Mouse (Mus musculus) cerebellum, postnatal 10 days (tissue): ENCODE measurements at regions not wholly inside any gene's neighbourhood (a gene's known extent, or its start where the extent isn't known, plus 50 kb on each side); places are given as distances from the start of the nearest gene placed in this dataset.

ENCODE experiments used
- DNase-seq, 2 experiments: peaks; one replicate each; pipeline ENCODE4 v3.0.0; 2021; ENCODE audit warnings: mixed read lengths in 2 of 2

DNA sequence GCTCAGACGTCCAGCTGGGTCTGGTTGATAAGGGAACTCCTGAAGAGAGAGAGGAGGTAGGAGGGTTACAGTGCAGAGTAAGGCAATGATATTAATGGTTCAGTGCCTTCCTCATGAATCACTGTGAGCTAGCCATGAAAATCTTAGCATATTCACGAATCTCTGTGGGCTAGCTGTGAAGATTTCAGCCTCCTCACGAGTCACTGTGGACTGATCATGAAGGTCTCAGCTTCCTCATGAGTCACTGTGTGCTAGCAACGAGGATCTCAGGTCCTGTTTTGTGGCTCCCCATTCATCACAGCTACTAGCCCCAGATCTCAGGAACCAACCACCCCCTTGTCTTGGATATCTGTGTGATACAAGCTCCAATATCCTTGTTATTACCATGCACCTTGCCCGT is 191.4 kb downstream of the Rap2a start:
- no peak for DNase-seq

DNA sequence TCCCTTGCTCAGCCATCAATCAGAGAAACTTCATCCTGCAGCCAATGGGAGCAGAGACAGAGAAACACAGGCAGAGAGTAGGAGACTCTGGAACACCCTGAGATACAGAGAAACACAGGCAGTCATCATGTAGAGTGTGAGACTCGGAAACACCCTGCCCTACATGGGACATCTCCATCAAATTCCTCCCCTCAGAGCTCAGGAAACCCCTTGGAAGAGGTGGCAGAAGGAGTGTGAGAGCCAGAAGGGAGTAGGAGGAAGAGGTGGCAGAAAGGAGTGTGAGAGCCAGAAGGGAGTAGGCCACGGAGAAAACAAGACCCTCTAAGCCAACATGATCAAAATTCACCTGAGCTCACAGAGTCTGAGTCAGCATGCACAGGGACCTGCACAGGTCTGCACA is 197.5 kb downstream of the Rap2a start:
- DNase-seq = no peak

DNA sequence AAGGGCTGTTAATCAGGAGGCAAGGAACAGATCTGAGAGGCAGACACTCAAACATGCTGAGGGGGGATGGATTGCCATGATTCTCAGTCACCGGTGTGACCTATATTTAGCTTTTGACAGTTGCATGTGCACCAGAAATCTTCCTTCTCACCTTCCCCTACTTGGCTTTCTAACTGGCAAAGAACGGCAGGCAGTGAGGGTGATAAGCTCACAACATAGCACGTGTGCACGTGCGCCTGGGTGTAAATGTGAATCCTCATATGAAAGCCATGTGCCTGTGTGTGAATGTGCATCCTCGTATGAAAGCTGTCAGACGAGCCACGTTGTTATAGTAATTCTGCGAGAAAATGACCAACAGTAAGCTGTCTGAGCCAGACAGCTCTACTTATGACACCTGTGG is 200.3 kb downstream of the Rap2a start:
- DNase-seq = no peak

DNA sequence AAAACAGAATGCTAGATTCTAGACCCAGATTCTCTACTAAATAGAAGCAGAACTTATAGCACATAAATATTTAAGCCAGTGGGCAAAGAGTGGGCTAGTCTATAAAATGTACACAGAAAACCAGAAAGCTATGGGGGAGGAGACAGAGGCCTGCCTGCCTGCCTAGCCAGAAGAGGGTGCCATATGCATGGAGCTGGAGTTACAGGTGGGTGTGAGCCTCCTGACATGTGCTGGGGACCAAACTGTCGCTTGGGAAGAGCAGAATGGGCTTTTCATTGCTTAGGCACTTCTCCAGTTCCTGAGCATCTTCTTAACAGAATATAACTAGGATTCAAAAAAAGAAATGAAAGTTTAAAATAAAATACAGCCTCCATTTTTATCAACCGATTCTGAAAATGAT is 200.8 kb downstream of the Rap2a start:
- DNase-seq = no peak

DNA sequence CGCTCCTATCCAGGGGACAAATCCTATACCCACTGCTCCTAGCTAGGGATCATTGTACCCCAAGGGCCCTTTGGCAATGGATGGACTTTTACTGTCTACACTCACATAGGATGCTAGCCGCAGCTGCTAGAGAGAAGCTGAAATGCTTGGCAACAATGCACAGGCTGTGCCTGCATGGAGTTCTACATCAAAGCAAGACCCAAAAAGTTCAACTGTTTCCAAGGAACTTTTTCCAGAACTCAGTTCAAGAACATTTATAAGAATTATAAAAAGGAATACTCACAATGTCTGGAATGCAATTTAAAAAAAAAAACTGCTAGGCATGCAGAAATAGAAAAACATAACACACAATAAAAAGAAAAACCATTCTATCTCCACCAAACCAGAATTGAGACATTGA is 202.0 kb downstream of the Rap2a start:
- no peak for DNase-seq

DNA sequence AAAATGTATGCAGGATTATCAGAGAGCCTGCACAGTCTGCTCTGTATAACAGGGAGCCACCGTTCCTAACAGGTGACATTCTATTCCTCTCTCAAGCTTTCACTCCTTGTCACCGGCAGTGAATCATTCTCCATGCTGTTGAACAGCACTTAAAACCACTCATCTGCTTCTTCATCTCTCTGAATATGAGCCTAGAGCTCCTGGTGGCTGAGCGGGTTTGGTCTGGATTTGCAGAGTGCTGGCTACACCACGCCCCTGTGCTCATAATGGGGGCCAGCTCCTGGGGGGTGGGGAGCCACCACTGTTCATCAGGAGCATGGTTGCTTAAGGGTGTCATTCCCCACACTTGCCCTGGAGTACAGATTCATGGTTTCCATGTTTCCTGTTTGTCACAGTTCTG is 207.0 kb downstream of the Rap2a start:
- no peak for DNase-seq

DNA sequence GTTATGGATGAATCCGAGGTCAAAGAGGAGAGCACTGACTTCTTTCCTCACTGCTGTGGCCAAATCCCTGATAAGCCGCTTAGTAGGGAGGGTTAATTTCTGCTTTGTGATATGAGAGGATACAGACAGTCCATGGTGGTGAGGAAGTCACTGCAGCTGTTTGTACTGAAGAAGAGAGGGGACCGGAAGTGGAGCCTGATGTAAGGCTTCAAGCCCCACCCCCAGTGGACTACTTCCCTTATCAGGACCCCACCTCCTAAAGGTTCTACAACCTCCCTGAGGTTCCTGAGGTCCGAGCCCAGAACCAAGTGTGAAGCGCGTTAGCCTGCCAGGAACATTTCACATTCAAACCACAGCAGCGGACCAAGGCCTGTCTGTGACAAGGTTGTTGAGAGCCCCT is 207.6 kb downstream of the Rap2a start:
- no peak for DNase-seq

DNA sequence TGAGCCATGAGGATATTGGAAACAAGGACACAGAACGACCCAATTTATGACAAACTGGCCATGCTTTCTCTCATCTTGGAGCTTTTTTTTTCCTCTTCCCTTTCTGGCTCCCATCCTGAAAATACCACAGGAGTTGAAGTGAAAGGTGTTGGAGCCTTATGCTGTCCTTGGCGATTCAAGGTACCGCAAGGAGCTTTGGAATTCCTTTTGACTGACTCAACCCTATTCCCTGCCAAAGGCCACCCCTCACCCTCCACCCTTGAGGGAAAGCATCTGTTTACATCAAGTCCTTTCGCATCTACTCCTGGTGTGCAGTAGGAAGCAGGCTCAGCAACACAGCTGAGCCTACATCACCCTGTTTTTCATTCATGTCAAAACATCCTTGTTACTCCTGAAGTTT is 208.5 kb downstream of the Rap2a start:
- peak; percentile 7 to 10 for DNase-seq

DNA sequence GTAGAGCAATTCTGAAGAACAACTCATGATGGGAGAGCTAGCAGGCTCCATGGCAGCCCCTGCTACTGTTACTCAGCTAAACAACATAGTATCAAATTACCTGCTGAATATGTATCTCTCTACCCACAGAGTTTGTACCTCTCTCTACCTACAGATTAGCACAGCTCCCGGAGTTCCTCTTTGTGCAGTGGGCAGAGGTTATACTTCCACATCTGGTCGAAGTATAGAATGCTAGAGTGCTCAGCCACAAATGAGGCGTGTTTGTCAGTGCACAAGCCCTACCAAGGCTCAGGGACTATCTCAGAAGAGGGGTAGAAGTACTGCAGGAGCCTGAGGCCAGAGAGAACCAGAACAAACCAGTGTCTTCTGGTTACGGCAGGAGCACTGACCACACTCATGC is 211.6 kb upstream of the Ipo5 start:
- no peak for DNase-seq

DNA sequence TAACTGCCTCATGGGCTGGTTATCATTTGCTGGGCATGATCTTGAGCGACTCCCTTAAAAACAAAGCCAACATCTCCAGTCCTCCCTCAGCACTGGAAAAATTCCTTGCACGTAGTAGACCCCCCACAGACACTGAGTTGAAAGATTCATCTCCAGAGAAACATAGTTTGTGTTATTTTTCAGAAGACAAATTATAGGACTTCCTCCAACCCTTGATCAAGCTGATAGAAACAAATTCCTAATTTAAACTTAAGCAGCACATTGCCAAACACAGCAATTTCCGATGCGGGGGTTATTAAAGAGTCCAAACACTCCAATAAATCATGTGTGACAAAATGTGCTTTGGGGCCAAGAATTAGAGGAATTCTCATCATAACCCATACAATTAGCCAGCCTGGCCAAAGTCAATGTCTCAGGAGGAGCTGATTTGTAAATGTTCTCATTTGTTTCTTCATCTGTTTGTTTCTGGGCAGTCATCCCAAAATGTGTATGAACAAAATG is 205.7 kb upstream of the Ipo5 start:
- DNase-seq = no peak

DNA sequence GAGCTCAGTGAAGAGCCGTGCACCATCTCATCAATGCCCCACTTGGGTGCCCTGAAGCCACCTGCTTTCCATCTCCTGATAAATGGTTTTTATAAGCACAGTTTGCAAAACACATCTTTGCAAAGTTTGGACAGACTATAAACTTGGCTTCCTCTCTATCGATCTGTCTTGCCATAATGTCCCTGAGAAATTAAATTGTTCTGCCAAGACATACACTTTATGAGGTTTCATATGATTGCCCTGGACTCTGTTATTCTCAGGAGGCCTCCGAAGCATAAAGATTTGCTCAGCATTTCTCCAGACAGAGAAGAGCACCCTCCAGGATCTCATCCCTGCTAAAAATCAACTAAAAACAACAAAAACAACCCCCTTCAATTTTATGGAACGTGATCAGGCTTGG is 200.2 kb upstream of the Ipo5 start:
- DNase-seq = no peak

DNA sequence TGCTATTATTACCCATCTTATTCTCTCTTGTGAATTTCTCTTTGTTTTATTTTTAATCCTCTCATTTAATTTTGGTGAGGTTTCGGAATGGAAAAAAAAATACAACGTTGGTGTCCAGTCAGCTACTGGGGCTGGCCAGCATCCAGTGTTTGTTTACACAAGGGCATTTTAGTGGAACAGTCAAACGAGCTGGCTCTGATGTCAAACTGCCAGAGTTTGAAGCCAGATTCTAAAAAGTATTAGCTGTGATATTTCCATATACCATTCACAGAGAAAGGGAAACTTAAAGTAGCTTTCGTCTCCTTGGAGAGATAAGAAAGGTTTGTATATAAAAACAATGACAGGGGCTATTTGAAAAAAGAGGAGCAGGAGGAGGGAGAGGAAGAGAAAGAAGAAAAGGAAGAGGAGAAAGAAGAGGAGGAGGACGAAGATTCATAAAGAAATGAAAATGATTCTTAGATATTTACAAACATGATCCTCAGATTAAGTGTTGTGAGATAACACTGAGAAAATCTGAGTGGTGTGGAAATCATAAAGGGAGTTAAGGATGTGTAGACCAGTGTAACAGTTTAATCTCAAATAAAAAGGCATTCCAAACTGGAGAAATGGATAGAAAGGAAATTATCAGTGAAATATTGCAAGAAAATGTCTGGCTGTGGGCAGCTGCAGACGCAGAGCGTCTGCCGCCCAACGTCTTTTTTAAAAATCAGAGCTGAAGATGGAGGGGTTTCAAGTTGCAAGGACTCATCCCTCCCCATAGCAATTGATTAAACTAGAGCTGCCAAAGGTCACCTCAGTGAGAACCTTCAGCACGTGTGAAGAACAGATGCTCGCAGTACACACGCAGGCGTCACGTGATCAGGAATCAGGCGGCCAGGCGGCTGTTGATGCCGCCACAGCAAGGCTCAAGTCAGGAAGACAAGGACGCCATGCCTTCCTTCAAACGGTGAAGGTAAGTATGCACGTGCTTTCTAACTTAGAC is 190.3 kb upstream of the Ipo5 start:
- peak; percentile 11 to 27 for DNase-seq

DNA sequence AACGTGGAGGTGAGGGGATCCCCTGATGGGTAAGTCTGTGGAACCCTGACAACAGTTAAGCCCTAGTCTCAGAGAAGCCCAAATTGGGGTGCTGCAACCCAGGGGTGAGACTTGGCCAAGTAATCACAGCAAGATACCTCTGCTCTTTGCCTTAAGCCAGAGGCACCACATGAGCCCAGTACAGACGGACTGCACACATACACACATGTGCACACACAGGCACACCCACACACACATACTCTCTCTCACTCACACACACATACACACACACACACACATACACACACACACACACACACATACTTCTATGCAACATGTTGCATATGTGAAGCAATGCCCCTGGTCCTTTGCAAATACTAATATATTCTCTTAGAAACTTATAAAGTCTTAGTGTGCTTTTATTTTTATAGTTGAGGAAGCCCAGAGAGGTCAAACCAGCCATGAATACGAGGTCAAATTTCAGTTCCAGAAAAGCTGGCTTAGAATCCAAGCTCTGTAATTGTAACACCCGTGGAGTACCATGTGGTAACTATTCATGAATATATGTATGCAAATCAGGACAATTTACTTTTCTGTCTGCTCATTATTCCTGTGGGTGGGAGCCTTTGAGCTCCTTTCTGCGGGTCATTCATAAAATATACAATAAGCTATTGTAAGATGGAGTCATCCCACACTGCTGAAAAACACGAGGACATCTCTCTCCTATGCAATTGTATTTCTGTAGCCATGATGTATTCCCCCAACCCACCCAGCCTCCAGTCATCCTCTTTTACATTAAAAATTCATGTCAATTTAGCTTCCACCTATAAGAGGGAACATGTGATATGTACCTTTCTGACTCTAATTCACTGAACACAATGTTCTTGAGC is 189.2 kb upstream of the Ipo5 start:
- DNase-seq = no peak

DNA sequence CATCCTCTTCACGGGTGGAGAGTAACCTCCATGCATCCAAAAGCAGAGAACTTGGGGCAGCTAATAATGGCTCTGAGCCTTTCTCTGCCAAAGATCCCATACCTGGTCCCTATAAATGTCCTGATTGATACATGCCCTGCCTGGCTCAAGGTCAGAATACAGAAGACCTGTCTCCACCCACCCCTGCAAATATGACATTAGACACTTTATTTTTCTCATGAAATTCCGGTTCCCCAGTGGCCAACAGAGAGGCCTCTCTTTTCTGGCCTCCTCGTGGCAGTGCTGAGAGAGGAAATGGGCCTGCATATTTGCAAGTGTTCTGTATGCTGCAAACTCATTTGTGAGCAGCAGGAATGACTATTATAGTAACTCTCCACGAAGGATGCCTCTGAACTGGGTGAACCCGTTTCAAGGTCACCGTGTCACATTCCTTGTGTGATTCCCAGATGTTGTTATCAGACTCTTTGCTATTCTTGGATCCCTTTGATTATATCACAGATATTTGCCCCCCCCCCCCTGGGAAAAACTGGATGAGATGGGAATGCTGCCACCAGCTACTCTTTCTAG is 188.4 kb upstream of the Ipo5 start:
- DNase-seq = no peak

DNA sequence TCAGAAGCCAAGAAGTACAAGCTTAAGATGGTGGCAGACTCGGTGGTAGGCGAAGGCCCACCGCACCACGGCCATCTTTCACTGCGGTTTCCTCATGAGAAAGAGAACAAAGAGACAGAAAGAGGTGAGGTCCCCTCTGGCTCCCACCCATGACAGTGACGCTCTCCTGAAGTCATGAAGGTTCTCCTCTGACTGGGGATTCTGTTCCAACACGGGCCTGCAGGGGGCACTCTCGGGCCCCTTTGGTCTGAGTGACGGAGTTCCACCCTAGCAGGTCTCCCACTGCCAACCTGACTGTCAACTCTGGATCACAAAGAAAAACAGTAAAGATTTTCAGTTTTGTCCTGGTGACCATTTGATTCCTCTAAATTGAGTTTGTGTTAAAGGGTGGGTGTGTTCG is 182.9 kb upstream of the Ipo5 start:
- DNase-seq = no peak

DNA sequence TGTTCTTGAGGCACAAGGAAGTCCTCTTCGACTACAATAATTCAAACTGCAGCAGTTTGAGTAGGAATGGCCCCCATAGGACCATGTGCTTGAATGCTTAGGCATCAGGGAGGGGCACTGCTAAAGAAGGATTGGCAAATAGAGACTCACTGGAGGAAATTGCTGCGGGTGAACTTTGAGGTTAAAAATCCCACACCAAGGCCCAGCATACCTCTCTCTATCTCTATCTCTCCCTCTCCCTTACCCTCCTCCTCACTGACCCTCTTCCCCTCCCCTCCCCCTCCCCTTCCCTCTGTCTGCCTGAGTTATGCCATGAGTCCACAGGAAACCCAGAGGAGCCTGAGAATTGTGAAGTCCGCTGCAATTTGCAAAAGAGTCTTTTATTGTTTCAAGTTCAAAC is 180.8 kb upstream of the Ipo5 start:
- DNase-seq = no peak

DNA sequence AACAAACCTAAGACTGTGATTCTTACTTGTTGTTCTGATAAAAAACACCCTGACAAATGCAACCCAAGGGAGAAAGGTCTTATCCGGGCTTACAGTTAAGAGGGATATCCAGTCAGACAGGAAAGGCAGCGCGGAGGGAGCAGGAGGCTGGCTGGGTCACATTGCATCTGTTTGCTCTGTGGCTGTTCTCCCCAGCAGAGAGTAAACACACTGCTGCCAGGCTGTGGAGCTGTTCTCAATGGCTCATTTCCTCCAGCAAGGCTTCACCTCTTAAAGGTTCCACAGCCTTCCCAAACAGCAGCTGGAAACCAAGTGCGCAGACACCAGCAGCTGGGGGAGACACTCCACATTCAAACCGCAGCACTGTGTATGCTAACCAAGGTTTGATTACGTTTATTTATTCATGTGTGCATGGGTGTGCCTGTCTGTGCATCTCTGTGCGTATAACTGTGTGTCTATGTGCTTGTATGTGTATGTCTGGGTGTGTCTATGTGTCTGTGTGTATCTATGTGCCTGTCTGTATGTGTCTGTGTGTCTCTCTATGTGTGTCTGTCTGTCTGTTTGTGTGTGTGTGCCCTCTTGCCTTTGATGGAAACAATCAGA is 179.2 kb upstream of the Ipo5 start:
- DNase-seq = no peak

DNA sequence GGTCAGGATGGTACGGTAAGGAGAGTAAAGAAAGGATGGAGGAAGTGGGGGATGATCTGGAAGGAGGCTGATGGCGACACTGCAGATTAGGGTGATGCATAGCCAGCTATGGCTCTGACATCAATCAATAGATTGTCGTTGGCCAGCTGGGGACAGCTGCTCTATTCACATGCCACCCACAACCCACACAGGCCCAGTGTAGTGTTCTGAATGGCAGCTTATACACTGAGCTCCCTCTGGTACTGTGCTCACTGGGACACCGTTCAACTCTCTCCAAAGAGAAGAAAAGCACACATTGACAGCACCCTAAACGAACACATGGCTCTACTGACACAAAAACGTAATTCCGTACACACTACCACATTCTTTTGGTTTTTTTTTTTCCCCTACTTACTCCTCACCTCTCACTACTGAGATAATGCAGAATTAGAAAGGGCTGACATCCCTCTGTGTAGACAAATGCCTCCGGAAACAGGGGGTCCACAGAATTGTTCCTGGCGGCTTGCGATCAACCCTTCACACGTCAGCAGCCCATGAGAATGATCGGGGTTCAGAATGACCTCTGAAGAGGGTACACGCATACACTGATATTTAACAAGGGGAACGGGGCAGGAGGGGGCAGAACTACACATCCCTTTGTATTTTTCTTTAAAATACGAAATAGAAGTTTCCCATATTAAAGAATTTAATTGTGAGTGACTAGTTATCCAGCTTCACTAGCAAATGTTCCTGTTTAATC is 178.5 kb upstream of the Ipo5 start:
- DNase-seq = peak in 1 of 2 experiments; percentile 16

DNA sequence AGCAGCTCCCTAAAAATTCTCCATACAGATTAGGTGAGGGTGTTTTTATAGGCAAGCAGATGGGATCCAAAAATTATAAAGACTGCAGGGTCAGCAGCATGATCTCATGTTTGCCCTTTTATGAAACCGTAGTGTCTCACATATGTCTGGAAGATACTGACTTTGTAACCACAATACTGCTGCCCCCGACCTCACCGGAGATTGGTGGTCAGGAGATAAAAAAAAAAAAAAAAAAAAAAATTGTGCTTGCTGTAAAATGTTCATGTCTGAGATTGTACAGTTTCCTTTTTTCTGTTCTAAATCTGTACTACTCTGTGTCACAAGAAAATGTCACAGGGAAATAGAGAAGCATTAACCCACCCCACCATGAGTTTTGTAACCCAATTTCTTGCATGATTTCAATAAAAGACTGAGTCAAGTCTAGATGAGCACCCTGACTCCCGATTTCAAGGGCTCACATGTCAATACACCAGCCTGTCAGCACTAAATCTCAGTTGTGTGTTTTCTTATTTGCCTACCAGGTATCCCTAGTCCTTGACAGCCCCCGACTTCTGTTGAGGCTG is 169.5 kb upstream of the Ipo5 start:
- no peak for DNase-seq

DNA sequence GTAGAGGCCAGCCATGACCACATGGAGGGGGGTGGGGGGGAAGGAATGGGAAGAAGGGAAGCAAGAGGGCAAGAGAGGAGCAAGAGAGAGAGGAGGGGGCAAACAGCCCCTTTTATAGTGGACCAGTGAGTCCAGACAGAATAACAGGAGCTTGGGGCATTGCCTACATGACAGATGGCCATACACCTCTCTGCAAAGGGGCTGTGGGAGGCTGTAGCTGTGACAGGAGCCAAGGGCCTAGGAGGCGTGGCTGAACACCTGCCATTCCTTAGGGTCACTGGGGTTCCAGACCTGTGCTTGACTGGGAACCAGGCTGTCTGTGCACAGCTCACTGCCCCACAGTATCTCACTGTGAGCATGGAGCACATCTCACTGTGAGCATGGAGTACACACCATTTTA is 157.0 kb upstream of the Ipo5 start:
- peak; percentile 46 to 76 for DNase-seq

DNA sequence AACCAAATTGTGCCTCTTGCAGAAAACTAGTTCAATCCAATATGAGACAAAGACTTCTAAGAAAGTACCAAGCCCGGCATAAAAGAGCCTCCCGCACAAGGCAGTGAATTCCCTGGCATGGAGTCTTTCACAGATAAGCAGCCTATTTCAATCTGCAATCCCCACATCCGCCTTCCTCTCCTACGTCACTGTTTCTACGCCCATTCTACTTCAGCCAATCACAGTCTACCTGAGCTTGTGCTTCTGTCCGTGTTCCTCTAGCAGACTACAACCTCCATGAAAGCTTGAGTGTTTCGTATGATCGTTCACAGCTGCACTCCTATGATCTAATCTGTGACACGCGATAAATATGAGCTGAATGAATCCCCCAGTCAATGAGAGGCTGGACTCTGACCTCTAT is 155.6 kb upstream of the Ipo5 start:
- no peak for DNase-seq
